Mouse (Mus musculus) heart, embryonic 15.5 days (tissue): Measurements from ENCODE around the gene Nr2c1. TPM values are rescaled to one million over a fixed set of nuclear protein-coding genes. Genes with fewer than 3 reads are reported as not detected.

Experiments used
- ATAC-seq: fragments of 200-750 bp; cut with Nextera tagmentation; replicated peaks from 2 replicates; pipeline ENCODE4 v1.8.0; 2017; ENCODE audit warnings: low read depth, moderate TSS enrichment; ENCODE audit not compliant: insufficient number of reproducible peaks, insufficient read depth, low FRiP score
- H3K27ac ChIP-seq: fragments of 300-500 bp; sonication (generic); 2 replicates; pipeline ENCODE4 v1.5.1; 2015; ENCODE audit warnings: mild to moderate bottlenecking, inconsistent platforms
- H3K27me3 ChIP-seq: fragments of 300-500 bp; sonication (generic); 2 replicates; pipeline ENCODE4 v1.6.1; 2015; ENCODE audit warnings: inconsistent platforms
- H3K36me3 ChIP-seq: fragments of 300-500 bp; sonication (generic); 2 replicates; pipeline ENCODE4 v1.6.1; 2015; ENCODE audit warnings: mild to moderate bottlenecking, inconsistent platforms
- H3K4me1 ChIP-seq: fragments of 300-500 bp; sonication (generic); replicated peaks from 2 replicates; pipeline ENCODE4 v1.6.1; 2015; ENCODE audit warnings: inconsistent platforms
- H3K4me2 ChIP-seq: fragments of 300-500 bp; sonication (generic); 2 replicates; pipeline ENCODE4 v1.6.1; 2015; ENCODE audit warnings: inconsistent platforms, mild to moderate bottlenecking, moderate library complexity
- H3K4me3 ChIP-seq: fragments of 300-500 bp; sonication (generic); 2 replicates; pipeline ENCODE4 v1.5.1; 2015; ENCODE audit warnings: mild to moderate bottlenecking, inconsistent platforms
- H3K9ac ChIP-seq: fragments of 300-500 bp; sonication (generic); 2 replicates; pipeline ENCODE4 v1.6.1; 2015; ENCODE audit warnings: mild to moderate bottlenecking, inconsistent platforms
- H3K9me3 ChIP-seq: fragments of 300-500 bp; sonication (generic); replicated peaks from 2 replicates; pipeline ENCODE4 v1.6.1; 2016; ENCODE audit warnings: inconsistent platforms
- WGBS: fragments of 180-500 bp; shearing (Covaris S2); methylation state at CpG from one replicate; pipeline ENCODE4 v1.1.7; 2015; ENCODE audit warnings: mixed read lengths; 5-methylcytosine and 5-hydroxymethylcytosine counted together
- polyA plus RNA-seq: library from polyadenylated mRNA; unstranded; fragments of >200 nt; fragmentation: Nextera tagmentation; extraction: Ambion mirVana; gene quantifications from 2 replicates; pipeline ENCODE4 v1.2.1, GENCODE M21; 2015

Gene Nr2c1
- polyA plus RNA-seq, 1 experiment from 2014 or later, result 4.7 TPM

- H3K36me3 ChIP-seq, result peaks cover 39% of the 10 kb centered on the region
- H3K4me3 ChIP-seq, result no peak overlapping the region
- H3K4me1 ChIP-seq, result 0 out of 2 replicates have a peak, but pooled peaks cover 2% of the 10 kb centered on the region
- WGBS, result 61% methylated on average over 2 of the region's 2 CpGs
- no peak overlapping the region for H3K9ac ChIP-seq
- no peak overlapping the region for H3K27ac ChIP-seq
- H3K9me3 ChIP-seq, result no peaks in the 10 kb centered on the region
- H3K27me3 ChIP-seq, result no peaks in the 10 kb centered on the region
- no peak overlapping the region for H3K4me2 ChIP-seq
- no peak for ATAC-seq
Measured at GRCm38 (mm10) chr10:94211725-94212124, 63.9 kb downstream of the Nr2c1 start.

DNA sequence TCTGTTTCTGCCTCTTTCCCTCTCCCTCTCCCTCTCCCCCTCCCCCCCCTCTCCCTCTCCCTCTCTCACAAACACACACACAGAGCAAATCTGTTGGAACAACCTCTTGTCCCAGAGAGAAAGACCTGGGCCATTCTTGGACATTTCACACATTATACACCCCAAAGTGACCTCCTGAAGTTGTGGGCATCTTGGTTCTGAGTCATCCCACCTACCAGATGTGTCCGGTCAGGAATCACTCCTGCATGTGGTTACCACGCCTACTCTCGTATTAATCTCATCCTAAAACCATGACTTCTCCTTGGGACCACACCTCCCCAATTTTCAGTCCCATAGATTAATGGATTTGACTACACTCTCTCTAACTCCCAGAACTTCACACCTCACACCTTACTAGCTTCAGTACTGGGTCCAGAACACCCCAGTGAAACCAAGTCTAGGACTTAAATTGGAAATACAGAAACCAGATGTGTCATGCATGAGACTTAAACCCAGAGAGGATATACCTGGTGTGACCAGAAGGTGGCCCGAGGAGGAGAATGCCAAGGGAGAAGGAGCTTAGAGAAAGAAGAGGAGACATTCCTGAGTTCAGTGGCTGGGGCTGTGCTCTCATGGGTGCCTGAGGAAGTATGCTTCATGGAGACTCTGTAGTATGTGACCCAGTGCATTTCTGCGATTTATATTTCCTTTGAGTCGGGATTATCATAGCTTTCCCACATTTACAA is 77.4 kb downstream of the Nr2c1 start:
- WGBS, result 78% methylated on average over 6 of the region's 6 CpGs

DNA sequence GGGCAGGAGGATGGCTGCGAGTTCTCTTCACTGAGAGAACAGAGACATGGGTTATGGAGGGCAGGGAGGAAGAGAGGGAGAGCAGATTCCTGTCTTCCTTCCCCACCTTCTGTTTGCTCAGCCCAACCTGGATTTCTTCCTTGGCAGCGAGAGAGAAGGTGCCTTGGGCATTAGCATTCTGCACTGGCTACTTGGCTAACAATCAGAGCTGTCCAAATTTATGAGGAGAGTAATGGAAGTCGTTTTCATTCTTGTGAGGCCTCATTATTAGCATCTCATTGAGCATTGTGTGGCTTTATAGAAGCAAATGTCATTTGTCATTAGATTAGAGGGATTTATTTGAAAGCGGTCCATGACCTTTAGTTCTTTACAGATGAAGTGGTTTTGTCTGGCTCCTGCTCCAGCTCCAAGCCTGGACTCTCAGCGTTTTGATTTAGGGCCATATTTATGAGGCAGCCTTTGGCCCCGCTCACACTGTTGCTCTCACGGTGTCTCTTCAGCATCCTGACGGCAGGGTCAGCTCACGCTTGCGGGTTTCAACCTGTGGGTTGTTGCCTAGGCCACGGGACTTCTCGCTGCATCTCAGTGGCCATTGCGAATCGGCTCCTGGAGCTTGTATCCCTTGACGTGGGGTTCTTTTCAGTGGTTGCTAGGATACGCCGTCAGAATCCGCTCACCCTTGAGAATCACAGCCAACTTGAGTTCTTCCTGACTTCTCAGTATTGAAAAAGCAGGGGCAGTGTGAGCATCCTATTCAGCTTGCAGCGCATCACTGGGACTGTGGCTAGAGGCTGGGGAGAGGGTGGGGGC is 82.6 kb downstream of the Nr2c1 start:
- no peak overlapping the region for H3K4me2 ChIP-seq
- no peak overlapping the region for H3K4me3 ChIP-seq
- ATAC-seq, result no peak
- no peaks in the 10 kb centered on the region for H3K27me3 ChIP-seq
- WGBS, result 73% methylated on average over 19 of the region's 19 CpGs
- no peaks in the 10 kb centered on the region for H3K4me1 ChIP-seq
- no peak overlapping the region for H3K27ac ChIP-seq
- H3K9me3 ChIP-seq, result no peaks in the 10 kb centered on the region
- H3K9ac ChIP-seq, result no peak overlapping the region
- no peaks in the 10 kb centered on the region for H3K36me3 ChIP-seq

More for the DNA sequence above, 77.4 kb downstream of the Nr2c1 start:
- no peaks in the 10 kb centered on the region for H3K4me1 ChIP-seq
- H3K27ac ChIP-seq, result no peak overlapping the region
- H3K4me3 ChIP-seq, result no peak overlapping the region
- no peaks in the 10 kb centered on the region for H3K9me3 ChIP-seq
- no peak overlapping the region for H3K9ac ChIP-seq
- no peaks in the 10 kb centered on the region for H3K27me3 ChIP-seq
- ATAC-seq, result no peak
- peaks cover 11% of the 10 kb centered on the region for H3K36me3 ChIP-seq
- H3K4me2 ChIP-seq, result no peak overlapping the region

DNA sequence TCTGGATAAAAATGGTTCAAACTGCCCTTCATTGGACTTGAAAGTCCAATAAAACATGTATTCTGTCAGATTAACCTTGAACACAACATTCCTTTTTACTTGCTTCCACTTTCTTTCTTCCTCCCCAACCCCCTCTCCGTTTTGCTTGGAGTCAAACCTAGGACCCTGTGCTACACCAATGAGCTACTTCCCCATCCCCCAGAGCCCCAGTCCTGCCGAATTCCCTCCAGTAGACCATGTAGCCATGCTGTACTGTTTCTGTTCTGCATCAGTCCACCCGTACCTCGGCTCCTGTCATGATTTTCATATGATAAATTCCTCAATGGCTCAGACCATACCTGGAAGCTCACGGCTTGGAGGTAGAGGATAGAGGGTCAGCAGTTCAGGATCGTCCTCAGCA is 83.2 kb downstream of the Nr2c1 start:
- Histone ChIP-seq H3K4me3 (no peak overlapping the region), H3K9ac (no peak overlapping the region), H3K36me3 (no peaks in the 10 kb centered on the region), H3K27ac (no peak overlapping the region), H3K9me3 (no peaks in the 10 kb centered on the region), H3K4me2 (no peak overlapping the region), H3K27me3 (no peaks in the 10 kb centered on the region), H3K4me1 (no peaks in the 10 kb centered on the region)
- 73% methylated on average over 6 of the region's 6 CpGs for WGBS
- no peak for ATAC-seq

GRCm38 (mm10) chr10:94235200-94235599 is 87.4 kb downstream of the Nr2c1 start:
- Histone ChIP-seq H3K36me3 (no peaks in the 10 kb centered on the region), H3K9ac (no peak overlapping the region), H3K27me3 (no peaks in the 10 kb centered on the region), H3K4me3 (no peak overlapping the region), H3K4me2 (no peak overlapping the region), H3K4me1 (no peaks in the 10 kb centered on the region), H3K27ac (no peak overlapping the region), H3K9me3 (no peaks in the 10 kb centered on the region)
- 46% methylated on average over 4 of the region's 4 CpGs for WGBS
- ATAC-seq, result no peak

DNA sequence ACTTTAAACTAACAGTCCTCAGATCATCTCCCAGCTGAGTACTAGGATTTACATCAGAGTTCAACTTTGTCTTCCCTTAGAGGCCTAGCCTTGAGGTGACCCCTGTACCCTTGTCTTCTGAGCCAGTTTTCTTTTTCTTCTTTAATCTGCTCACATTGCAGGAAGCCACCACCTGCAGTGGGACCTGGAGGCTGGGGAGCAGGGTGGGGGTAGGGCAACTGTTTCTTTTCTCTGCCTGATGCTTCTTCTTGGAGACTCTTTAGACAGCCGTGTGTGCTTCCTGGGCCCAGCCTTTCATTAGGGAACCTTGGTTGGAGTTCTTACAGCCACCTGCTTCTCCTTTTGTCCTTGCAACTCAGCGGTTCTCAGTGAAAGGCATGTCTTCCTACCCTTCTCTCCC is 93.5 kb downstream of the Nr2c1 start:
- Histone ChIP-seq H3K4me1 (no peaks in the 10 kb centered on the region), H3K4me2 (no peak overlapping the region), H3K4me3 (no peak overlapping the region), H3K27me3 (no peaks in the 10 kb centered on the region), H3K36me3 (no peaks in the 10 kb centered on the region), H3K9me3 (no peaks in the 10 kb centered on the region), H3K27ac (no peak overlapping the region), H3K9ac (no peak overlapping the region)
- ATAC-seq, result no peak
- 60% methylated on average over 2 of the region's 2 CpGs for WGBS

Other genes with a start within 250 kb of the Nr2c1 start
- gene Vezt, start 112.2 kb upstream of the Nr2c1 start, polyA plus RNA-seq, result 23.6 and 24.5 TPM in 2 replicates
- 2.1 and 2.3 TPM in 2 replicates for gene Fgd6, start 112.0 kb upstream of the Nr2c1 start, polyA plus RNA-seq
- 482 and 617 TPM in 2 replicates for gene Ndufa12, start 50.7 kb downstream of the Nr2c1 start, polyA plus RNA-seq
- gene Gm4792, start 150.7 kb downstream of the Nr2c1 start, polyA plus RNA-seq, result not detected in 2 replicates
- 8.0 and 9.2 TPM in 2 replicates for gene Tmcc3, start 163.9 kb downstream of the Nr2c1 start, polyA plus RNA-seq